Mouse (Mus musculus): Measurements from ENCODE around the gene Sh2d3c.
A peak's percentile ranks its signal among the peaks of the same experiment; 100 is the strongest.

The Sh2d3c gene

DNA sequence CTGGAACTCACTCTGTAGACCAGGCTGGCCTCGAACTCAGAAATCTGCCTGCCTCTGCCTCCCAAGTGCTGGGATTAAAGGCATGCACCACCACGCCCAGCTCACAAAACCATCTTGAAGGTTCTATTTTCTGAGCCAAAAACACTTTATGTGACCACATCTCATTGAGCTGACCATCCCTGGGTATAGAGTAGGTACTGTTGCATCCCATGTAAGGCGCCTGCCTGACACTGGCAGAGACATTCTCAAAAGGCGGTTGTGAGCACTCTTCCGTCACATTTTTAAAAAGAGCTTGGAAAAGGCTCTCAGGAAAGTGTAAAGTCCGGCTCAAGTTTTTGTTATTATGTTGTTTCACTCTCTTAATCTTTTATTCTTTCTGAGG, 35.8 kb downstream of the Sh2d3c start:
- DNase-seq (ENCODE audit: low spot score): no peak

- peak; percentile 81 for DNase-seq (ENCODE audit: low spot score)
Observed at GRCm38 (mm10) chr2:32757056-32757845, 36.4 kb downstream of the Sh2d3c start, which contains the start of gene Tor2a. Tor2a (plus strand) TSS chr2:32757234.

GRCm38 (mm10) chr2:32758503-32758902, 37.6 kb downstream of the Sh2d3c start:
- DNase-seq (ENCODE audit: low spot score): no peak

GRCm38 (mm10) chr2:32759001-32759400, 38.1 kb downstream of the Sh2d3c start:
- DNase-seq (ENCODE audit: low spot score): no peak

GRCm38 (mm10) chr2:32761361-32761760, 40.5 kb downstream of the Sh2d3c start:
- no peak for DNase-seq (ENCODE audit: low spot score)

- DNase-seq (ENCODE audit: low spot score): no peak
Observed at GRCm38 (mm10) chr2:32761859-32762258, 41.0 kb downstream of the Sh2d3c start.

- DNase-seq (ENCODE audit: low spot score): no peak
Observed at GRCm38 (mm10) chr2:32763353-32763752, 42.5 kb downstream of the Sh2d3c start.

DNA sequence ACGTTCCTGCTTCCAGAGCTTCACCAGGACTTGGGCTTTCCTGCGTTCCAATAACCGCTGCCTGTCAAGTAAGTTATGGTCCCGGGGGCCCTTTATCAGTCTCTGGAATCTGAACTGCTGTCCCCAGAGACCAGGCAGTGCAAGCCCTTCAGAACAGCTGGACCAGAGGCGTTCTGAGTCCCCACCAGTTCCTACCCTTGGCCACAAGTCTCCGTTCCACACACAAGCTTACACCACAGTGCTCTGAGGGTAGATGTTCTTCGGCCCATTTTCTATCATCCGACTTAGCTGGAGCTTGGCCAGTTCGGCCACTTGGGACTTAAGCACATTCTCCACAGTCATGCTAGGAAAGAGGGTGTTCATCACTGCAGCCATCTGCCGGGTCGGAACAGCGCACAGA, 46.4 kb downstream of the Sh2d3c start:
- no peak for DNase-seq (ENCODE audit: low spot score)

DNA sequence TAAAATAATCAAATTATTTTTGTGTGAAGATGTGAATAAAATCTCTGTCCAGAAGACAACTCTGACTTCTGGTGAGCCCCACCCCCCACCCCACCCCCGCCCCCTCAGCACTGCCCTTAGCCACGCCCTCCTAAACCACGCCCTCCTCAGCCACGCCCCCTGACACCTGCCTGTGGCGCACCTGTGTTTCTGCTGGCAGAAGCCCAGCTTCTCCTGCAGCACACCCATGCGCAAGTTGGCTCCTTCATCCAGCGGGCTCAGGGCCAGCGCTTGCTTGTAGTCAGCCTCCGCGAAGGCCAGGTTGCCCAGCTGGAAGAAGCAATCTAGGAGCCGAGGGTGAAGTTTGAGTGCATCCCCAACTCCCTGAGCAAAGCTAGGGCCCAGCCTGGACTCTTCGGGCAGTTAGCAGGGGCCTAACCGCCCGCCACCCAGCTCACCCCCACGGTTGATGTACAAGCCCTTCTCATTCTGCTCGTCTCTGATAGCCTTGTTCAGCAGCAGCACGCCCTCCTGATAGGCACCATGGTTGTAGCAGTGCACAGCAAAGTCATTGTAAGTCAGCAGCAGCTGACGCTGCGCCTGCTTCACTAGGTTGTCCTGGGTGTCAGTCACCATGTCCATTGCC, 47.9 kb downstream of the Sh2d3c start:
- DNase-seq (ENCODE audit: low spot score): no peak

DNA sequence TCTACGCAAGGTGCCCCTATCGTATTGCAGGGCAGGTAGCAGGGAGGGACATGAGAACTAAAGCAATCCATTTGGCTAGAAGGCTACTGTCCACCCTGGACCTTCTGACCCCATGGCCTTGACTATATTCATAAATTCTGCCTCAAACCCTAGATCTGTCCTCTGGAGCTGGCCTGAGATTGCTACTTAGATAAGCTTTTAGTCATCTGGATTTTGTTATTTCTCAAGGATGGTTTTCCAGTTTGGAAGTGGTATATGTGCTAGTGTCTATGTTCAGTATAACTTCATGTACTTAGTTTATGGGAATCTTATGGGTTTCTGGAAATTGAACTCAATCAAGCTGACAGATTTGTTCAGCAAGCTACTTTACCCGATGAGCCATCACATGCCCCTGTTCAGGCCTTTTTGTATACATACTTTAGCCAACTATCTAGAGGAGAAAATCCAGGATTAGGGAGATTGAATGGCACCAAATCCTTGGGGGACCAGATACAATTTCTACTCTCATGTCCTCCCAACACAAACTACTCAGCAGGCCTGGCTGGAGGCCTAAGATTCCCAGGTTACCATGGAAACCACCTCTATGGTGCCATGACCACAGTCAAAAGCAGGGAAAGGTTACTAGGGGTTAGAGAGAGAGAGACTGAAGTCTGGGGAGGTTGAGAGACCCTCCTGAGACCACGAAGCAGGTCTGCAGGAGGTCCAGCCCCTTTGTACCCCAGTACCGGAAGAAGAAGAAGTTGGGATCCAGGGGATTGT, 48.7 kb downstream of the Sh2d3c start:
- no peak for DNase-seq (ENCODE audit: low spot score)

DNA sequence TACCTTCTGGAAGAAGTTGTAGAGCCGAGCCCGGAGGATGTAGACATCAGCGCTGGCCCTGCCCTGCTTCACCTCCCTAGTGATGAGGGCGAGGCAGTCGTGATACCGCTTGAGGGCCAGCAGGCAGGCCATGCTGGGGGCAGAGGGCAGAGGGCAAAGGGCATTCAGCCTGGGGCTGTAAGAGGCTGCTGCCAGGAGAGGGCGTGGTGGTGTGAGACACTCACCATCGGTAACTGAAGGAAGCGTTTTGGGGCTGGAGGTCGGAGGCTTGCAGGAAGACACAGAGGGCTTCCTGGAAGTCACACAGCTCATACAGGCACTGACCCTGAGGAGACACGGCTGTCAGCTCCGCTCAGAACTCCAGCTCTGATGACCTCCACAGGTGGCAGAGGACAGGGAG, 51.0 kb downstream of the Sh2d3c start:
- DNase-seq (ENCODE audit: low spot score): no peak

GRCm38 (mm10) chr2:32772626-32773279, 51.9 kb downstream of the Sh2d3c start:
- no peak for DNase-seq (ENCODE audit: low spot score)

DNA sequence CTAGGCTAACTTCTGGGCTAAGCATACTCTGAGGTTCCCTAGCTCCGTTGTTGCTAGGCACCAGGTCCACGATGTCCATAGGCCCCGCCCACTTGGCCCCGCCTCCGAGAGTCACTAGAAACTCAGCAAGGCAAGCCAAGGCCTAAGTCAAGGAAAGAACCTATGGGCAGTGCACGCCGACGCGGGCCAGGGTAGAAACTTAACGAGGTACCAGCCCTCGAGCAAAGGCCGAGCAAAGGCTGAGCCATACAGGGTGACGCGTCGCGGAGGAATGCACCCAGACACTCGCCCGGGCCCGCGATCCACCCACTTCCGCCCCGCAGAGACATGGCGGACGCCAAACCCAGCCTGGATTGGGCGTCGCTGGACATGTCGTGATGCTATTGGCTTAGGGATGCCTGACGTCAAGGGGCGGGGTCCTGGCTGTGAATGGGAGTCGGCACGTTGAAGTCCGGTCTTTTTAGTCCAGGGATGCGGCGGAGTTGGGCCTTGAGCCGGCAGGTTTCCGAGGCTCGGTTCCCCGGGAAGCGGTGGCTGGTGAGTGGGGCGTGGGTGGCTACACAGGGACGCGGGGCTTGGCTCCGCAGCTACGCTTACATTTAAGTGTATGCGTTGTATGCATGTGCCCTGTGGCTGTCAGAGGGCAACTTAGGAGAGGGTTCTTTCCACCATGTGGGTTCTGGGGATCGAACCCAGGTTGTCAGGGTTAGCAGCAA, 54.7 kb downstream of the Sh2d3c start, which contains the start of the genes Ttc16 and Ptrh1:
Gene Ttc16 (minus strand): TSS at position 275 of the 716 bp plus-strand sequence.
Gene Ptrh1 (plus strand): TSS at position 428 of the 716 bp plus-strand sequence.
- peak; percentile 96 for DNase-seq (ENCODE audit: low spot score)

DNA sequence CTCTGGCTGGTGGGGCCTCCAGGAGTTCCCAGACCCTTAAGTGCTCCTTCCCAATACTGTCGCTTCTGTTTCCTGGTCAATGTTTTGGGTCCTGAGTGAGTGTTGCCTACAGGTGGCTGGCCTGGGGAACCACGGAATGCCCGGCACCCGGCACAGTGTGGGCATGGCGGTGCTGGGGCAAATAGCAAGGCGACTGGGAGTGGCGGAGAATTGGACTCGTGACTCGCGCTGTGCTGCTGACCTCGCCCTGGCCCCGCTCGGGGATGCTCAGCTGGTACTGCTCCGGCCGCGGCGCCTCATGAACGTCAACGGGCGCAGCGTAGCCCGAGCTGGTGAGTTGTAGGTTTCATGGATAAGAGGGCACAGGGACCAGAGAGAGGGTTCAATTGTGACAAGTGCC, 55.3 kb downstream of the Sh2d3c start:
- no peak for DNase-seq (ENCODE audit: low spot score)

- DNase-seq (ENCODE audit: low spot score): no peak
Observed at GRCm38 (mm10) chr2:32778081-32778480, 57.2 kb downstream of the Sh2d3c start.

DNA sequence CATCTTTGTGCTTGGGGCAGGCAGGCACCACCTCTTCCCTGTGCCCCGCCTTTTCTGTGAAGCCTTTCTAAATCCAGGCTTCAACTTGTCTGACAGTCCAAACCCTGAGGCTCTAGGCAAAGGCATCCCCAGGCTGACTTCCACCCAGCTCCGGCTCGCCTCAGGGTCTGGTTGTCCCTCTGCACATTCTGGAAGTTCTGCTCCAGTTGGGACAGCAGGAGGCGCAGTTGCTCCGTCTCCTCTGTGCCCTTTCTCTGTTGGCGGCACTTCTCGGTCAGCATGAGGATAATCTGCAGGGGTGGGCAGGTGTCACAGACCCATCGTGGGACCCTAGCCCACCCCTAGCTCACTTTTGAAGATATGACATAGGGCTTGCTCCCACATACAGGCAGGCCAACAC, 58.3 kb downstream of the Sh2d3c start:
- DNase-seq (ENCODE audit: low spot score): peak; percentile 39

- no peak for DNase-seq (ENCODE audit: low spot score)
Observed at GRCm38 (mm10) chr2:32779714-32780113, 58.9 kb downstream of the Sh2d3c start.

DNA sequence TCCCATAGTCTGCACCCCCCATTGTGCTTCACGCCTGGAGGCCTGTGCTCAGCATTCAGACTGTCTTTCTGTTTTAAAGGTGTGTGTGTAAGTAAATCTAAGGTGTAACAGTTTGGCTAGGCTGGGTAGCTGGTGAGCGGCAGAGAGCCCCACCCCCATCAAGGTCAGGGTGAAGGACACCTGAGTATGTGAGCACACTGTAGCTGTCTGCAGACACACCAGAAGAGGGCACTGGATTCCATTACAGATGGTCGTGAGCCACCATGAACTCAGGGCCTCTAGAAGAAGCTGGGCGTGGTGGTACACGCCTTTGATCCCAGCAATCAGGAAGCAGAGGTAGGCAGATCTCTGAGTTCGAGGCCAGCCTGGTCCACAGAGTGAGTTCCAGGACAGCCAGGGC, 60.9 kb downstream of the Sh2d3c start:
- DNase-seq (ENCODE audit: low spot score): no peak

DNA sequence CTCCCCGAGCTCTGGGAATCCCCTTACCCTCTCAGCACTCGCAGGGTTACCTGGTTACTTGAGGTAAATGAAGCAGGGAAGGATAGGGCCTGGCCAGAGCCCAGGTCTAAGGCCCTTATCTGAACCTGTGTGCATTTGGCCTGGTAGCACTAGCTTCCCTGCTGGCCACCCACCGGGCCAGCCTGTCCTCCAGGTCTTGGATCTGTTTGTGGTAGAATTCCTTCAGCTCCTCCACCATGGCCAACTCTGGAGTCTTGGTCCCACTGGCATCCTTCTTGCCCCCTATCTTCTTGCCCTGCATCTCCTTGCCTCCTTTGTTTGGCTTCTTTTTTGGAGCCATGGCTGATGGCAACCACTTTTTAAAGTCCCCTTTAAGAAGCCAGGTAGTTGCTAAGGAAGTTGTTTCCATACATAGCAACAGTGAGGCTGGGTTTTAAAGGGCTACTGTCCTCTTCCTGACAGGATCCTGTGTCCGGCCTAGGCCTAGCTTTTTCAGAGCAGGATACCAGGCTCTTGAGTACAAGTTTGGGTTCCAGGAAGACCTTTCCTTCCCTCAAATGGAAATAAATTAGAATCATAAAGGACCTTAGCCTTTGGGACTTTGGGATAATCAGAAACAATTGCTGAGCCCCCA, 63.3 kb downstream of the Sh2d3c start, which contains the start of gene Cfap157:
Gene Cfap157 (minus strand): TSS at position 381 of the 634 bp plus-strand sequence.
- DNase-seq (ENCODE audit: low spot score): no peak

GRCm38 (mm10) chr2:32787176-32787575, 66.3 kb downstream of the Sh2d3c start:
- no peak for DNase-seq (ENCODE audit: low spot score)

- DNase-seq (ENCODE audit: low spot score): no peak
Observed at GRCm38 (mm10) chr2:32788581-32788980, 67.7 kb downstream of the Sh2d3c start.

Measured in ovary, postnatal 10 days (tissue).